Mouse (Mus musculus): ENCODE data around the gene Prim2.

- TF ChIP-seq CTCF (IDR thresholded peaks at IDR 0.05; ENCODE audit: extremely low read depth, insufficient read length, insufficient replicate concordance, low read depth, low read length): no peak
- no peak for TF ChIP-seq POLR2A (IDR thresholded peaks at IDR 0.05; ENCODE audit: low read depth, low read length)
Measured at GRCm38 (mm10) chr1:33637827-33638226, 31.8 kb downstream of the Prim2 start.

All from small intestine, adult 2 months (tissue).